In the genomic region with DNA sequence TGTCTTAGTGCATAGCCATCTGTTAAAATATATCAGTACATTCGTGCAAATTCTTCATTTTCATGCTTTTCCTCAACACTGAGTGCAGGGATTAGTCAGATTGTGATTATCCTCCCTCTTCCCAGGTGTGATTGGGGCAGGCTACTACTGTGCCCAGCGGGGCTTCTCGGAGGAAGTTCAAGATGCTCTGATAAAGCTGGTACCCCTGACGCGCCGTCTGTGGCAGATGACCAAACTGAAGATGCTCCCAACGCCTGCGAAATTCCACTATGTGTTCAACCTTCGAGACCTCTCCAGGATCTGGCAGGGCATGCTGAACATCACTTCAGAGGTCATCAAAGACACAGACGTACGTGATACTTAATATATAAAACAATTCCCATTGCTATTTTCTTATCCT, we compare ENCODE assay signal across 12 mouse cellular contexts.
"Had no signal": no experiment of that assay in that cellular context is flagged by ENCODE, and none has a peak within 500 bp of the region (broad histone marks: within the 10 kb centered on the region; RNA-seq: fewer than 3 reads in every experiment).

No protein-coding gene starts in this region.

- DNase-seq: gastrocnemius, postnatal 14 days; gastrocnemius, postnatal 36 days; heart, adult 18-20 months; heart, postnatal 14 days; heart, postnatal 36 days; kidney, adult 11 months; kidney, adult 2 months; kidney, adult 9 months; kidney, postnatal 14 days; kidney, postnatal 36 days; layer of hippocampus, adult 9-11 months; layer of hippocampus, postnatal 36 days had no signal
